Mouse (Mus musculus) midbrain, embryonic 16.5 days (tissue): Measurements from ENCODE around the gene Aurkaip1. TPM values are rescaled to one million over a fixed set of nuclear protein-coding genes. Genes with fewer than 3 reads are reported as not detected.

Experiments
- ATAC-seq: fragments of 200-750 bp; cut with Nextera tagmentation; 2 replicates; pipeline ENCODE4 v1.8.0; 2017; ENCODE audit warnings: moderate TSS enrichment
- H3K27ac ChIP-seq: fragments of 300-500 bp; sonication (generic); 2 replicates; pipeline ENCODE4 v1.5.1; 2014; ENCODE audit warnings: mild to moderate bottlenecking, low read length, mixed read lengths
- H3K27me3 ChIP-seq: fragments of 300-500 bp; sonication (generic); 2 replicates; pipeline ENCODE4 v1.6.1; 2014; ENCODE audit warnings: low read depth, low read length, mixed read lengths; ENCODE audit not compliant: control insufficient read depth, insufficient read depth
- H3K36me3 ChIP-seq: fragments of 300-500 bp; sonication (generic); 2 replicates; pipeline ENCODE4 v1.6.1; 2014; ENCODE audit warnings: mild to moderate bottlenecking, low read length, moderate library complexity, mixed read lengths; ENCODE audit not compliant: control insufficient read depth, insufficient read depth
- H3K4me1 ChIP-seq: fragments of 300-500 bp; sonication (generic); 2 replicates; pipeline ENCODE4 v1.6.1; 2014; ENCODE audit warnings: mild to moderate bottlenecking, low read length, mixed read lengths; ENCODE audit not compliant: control insufficient read depth, insufficient read depth
- H3K4me2 ChIP-seq: fragments of 300-500 bp; sonication (generic); 2 replicates; pipeline ENCODE4 v1.6.1; 2014; ENCODE audit warnings: mild to moderate bottlenecking, low read length, mixed read lengths
- H3K4me3 ChIP-seq: fragments of 300-500 bp; sonication (generic); 2 replicates; pipeline ENCODE4 v1.5.1; 2014; ENCODE audit warnings: low read depth, mild to moderate bottlenecking, low read length, moderate library complexity, mixed read lengths
- H3K9ac ChIP-seq: fragments of 300-500 bp; sonication (generic); 2 replicates; pipeline ENCODE4 v1.6.1; 2014; ENCODE audit warnings: low read depth, low read length, mixed read lengths
- H3K9me3 ChIP-seq: fragments of 300-500 bp; sonication (generic); replicated peaks from 2 replicates; pipeline ENCODE4 v1.6.1; 2014; ENCODE audit warnings: mild to moderate bottlenecking, low read length, mixed read lengths; ENCODE audit not compliant: control insufficient read depth, poor library complexity, severe bottlenecking
- WGBS: fragments of 180-500 bp; shearing (Covaris S2); extraction: QIAGEN DNeasy Blood & Tissue Kit; methylation state at CpG from one replicate; pipeline ENCODE4 v1.1.7; 2014; 5-methylcytosine and 5-hydroxymethylcytosine counted together
- polyA plus RNA-seq: library from polyadenylated mRNA; unstranded; fragments of >200 nt; fragmentation: Nextera tagmentation; extraction: Ambion mirVana; gene quantifications from 2 replicates; pipeline ENCODE4 v1.2.1, GENCODE M21; 2015

Gene Aurkaip1
- polyA plus RNA-seq, 1 experiment from 2014 or later = 134 TPM

DNA sequence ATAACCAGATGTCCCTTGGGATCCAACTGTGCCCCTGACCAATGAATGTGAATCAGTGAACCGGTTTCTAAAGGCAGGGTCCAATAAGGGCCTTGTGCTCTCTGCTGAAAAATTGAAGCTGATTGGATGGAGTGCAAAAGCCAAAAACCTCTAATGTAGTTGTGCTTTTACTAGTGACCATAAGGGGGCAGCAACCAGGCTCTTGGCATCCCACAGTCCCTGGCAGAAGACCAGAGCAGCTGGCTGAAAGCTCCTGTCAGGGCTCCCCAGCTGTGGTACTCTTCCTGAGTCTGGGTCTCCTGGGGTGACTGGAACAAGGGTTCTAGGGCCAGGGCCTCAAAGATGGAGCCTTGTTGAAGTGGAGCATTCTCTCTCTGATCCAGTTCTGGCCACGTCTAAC, 2.8 kb downstream of the Aurkaip1 start:
- no peak overlapping the region for H3K4me2 ChIP-seq
- no peaks in the 10 kb centered on the region for H3K9me3 ChIP-seq
- H3K36me3 ChIP-seq = no peaks in the 10 kb centered on the region
- 0 out of 2 replicates have a peak overlapping the region, but pooled peaks have one; percentile 10 for H3K27ac ChIP-seq
- H3K4me1 ChIP-seq = peaks cover 17% of the 10 kb centered on the region
- H3K4me3 ChIP-seq = no peak overlapping the region
- WGBS = 32% methylated on average over 2 of the region's 2 CpGs
- ATAC-seq = 0 out of 2 replicates have a peak, but pooled peaks have one; percentile 13
- H3K27me3 ChIP-seq = no peaks in the 10 kb centered on the region
- no peak overlapping the region for H3K9ac ChIP-seq

DNA sequence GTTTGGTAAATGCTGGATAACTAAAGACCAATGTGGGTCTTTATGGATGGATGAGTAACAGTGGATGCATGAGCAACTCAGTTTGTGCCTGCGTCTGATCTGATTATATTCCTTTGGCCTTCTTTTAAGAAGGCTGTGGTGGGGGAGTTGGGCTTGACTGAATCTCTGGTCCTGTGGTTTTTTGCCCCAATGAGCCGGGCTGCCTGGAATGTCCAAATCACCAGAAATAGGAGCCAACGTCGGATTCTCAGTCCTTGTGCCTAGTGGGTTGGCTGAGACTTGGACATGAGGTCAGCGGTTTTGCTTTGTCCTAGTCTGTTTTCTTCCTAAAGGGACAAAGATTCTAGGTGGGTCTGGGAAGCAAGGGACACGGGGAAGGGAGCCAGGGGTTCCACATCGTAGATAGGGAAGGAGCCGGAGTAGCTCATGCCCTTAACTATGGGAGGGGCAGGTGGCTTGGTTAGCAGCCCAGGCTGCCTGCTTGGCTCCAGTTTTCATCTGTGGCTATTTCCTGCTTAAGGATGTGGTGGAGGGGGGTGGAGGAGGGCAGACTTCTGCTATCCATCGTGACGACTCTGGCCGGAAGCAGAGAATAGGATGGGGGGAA, 6.4 kb downstream of the Aurkaip1 start:
- H3K4me1 ChIP-seq = peaks cover 19% of the 10 kb centered on the region
- no peak overlapping the region for H3K4me3 ChIP-seq
- H3K9me3 ChIP-seq = no peaks in the 10 kb centered on the region
- H3K9ac ChIP-seq = no peak overlapping the region
- ATAC-seq = no peak
- no peak overlapping the region for H3K27ac ChIP-seq
- 80% methylated on average over 11 of the region's 11 CpGs for WGBS
- no peaks in the 10 kb centered on the region for H3K36me3 ChIP-seq
- H3K4me2 ChIP-seq = no peak overlapping the region
- H3K27me3 ChIP-seq = peaks cover 14% of the 10 kb centered on the region

DNA sequence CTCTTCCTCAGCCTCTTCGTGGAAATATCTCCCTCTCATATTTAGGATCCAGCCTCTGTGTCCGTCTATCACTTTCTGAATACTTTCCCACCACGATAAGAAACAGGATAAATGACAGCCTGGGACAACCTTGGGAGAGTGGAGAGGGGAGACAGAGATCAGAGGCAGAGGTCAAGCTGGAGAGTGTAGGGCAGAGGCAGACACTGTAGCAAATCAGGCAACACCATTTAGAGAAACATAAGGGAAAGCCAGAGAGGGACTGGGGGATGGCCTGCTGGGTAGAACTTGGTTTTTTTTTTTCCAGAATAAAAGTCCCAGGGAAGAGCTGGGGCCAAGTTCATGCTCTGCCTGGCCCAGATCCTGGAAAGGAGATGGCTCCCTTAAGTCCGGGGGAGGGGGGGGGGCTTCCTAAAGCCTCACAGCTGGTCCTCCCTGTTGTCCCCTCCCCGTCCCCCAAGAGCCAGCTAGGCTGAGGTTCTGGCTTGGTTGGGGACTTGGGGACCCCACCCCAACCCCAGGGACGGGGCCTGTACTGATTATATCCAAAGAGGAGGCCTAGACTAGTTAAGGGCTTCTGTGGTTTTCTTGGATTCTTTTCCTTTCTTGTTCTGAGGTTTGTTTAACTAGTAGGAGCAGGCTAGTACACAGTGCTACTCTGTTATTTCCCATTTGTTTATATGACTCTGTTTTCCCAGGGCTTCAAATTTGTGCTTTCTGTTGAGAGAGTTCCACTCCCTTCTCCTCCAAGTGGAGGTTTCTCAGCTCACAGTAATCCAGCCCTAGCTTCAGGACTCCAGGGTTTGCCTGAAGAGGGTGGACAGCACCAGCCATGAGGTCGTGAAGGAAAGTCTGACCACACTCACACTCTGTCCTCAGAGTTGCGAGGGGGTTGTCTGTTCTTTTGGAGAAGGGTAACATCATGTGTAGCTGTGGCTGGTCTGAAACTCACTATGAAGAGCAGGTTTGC, 7.4 kb downstream of the Aurkaip1 start:
- Histone ChIP-seq H3K27me3 (peaks cover 14% of the 10 kb centered on the region), H3K4me3 (no peak overlapping the region), H3K9ac (no peak overlapping the region), H3K4me2 (no peak overlapping the region), H3K36me3 (no peaks in the 10 kb centered on the region), H3K4me1 (peaks cover 12% of the 10 kb centered on the region), H3K9me3 (no peaks in the 10 kb centered on the region), H3K27ac (no peak overlapping the region)
- no peak for ATAC-seq
- 65% methylated on average over 8 of the region's 8 CpGs for WGBS

DNA sequence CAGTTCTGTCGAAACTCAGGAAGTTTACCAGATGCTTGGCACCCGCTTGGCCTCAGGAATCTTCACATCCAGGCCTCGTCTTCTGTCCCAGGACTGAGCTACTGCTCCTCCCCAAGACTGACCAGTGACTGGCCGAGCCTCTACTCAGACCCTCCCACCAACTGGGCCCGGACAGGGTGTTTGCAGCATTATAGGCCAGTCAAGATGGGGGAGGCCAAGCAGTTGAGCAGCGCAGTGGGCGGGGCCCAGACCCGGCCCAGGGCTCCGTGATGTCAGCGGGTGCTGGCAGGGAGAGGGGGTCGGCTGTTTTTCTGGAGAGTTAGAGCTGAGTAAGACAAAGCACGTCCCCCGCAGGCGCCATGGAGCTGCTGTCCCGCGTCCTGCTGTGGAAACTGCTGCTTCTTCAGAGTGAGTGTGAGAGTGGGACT, 8.4 kb downstream of the Aurkaip1 start, which contains the start of gene Mxra8:
Gene Mxra8 (plus strand): TSS at position 198 of the 428 bp plus-strand sequence.
- H3K4me1 ChIP-seq = peaks cover 7% of the 10 kb centered on the region
- WGBS = 4% methylated on average over 16 of the region's 16 CpGs
- H3K9me3 ChIP-seq = no peaks in the 10 kb centered on the region
- H3K4me3 ChIP-seq = peak within 1 kb of the TSS; percentile 3; the same call in 1 of the 2 replicates
- peak within 1 kb of the TSS; percentile 53 for H3K4me2 ChIP-seq
- ATAC-seq = peak; percentile 74; the same call in 1 of the 2 replicates
- H3K9ac ChIP-seq = no peak within 1 kb of the TSS
- H3K27me3 ChIP-seq = peaks cover 14% of the 10 kb centered on the region
- no peaks in the 10 kb centered on the region for H3K36me3 ChIP-seq
- H3K27ac ChIP-seq = peak within 1 kb of the TSS; percentile 31; the same call in 1 of the 2 replicates

DNA sequence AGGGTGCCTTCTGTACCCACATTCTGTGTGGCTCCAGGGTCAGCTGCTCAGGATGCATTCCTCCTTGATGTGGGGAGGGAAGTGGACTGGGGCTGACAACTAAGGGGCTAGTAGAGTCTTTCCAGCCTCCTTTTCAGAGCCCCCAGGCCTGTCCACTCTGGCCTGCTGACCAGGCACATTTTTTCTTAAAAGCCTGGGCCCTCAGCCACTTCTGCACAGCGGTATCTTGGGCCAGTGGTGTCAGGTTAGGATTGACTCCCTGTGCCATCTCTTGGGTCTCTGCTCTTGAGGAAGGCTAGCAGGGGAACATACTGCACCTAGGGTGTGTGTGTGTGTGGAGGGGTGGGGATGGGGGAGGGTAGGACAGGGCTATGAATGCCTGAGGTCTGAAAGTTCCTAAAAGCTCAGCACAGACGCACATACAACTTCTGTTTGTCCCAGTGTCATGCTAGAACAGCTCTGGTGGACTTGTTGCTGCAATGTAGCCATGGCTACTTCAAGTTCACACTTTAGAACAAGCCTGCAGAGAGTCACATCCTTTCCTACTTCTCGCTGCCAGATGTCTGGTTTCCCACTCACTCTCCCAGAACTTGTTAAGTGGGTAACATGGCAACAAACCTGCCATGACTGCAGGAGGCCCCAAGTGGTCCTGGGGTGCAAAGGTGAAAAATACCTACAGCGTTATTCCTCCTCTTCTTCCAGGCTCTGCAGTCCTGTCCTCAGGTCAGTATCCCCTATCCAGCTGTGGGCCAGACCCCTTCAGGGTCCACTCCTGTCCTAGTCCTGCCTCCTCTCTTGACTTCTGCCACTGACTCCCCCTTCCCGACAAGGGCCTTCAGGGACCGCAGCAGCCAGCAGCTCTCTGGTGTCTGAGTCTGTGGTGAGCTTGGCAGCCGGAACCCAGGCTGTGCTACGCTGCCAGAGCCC, 9.3 kb downstream of the Aurkaip1 start:
- H3K36me3 ChIP-seq = no peaks in the 10 kb centered on the region
- H3K4me3 ChIP-seq = peak overlapping the region; percentile 27
- peaks cover 14% of the 10 kb centered on the region for H3K27me3 ChIP-seq
- H3K9me3 ChIP-seq = no peaks in the 10 kb centered on the region
- H3K9ac ChIP-seq = peak overlapping the region; percentile 49
- peaks cover 7% of the 10 kb centered on the region for H3K4me1 ChIP-seq
- no peak for ATAC-seq
- peak overlapping the region; percentile 31; the same call in 1 of the 2 replicates for H3K27ac ChIP-seq
- WGBS = 7% methylated on average over 8 of the region's 8 CpGs
- H3K4me2 ChIP-seq = peak overlapping the region; percentile 53

DNA sequence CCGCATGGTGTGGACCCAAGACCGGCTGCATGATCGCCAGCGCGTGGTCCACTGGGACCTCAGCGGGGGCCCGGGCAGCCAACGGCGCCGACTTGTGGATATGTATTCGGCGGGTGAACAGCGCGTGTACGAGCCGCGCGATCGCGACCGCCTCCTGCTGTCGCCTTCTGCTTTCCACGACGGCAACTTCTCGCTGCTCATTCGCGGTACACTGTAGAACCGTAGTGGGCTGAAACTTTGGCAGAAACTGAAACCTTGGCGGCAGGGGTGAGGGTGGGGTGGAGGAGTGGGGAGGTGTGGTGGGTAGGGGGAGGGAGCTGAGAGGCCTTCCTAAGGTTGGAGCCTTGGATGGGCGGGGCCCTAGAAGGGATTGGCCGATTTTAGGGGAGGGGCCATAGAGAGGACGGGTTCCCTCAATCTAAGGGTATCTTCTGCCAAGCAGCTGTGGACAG, 10.0 kb downstream of the Aurkaip1 start:
- H3K36me3 ChIP-seq = no peaks in the 10 kb centered on the region
- peaks cover 14% of the 10 kb centered on the region for H3K27me3 ChIP-seq
- ATAC-seq = peak; percentile 47
- H3K9ac ChIP-seq = peak overlapping the region; percentile 49
- H3K4me1 ChIP-seq = peaks cover 7% of the 10 kb centered on the region
- peak overlapping the region; percentile 53 for H3K4me2 ChIP-seq
- H3K27ac ChIP-seq = no peak overlapping the region
- H3K9me3 ChIP-seq = no peaks in the 10 kb centered on the region
- under 1% methylated on average over 32 of the region's 32 CpGs for WGBS
- H3K4me3 ChIP-seq = peak overlapping the region; percentile 27

DNA sequence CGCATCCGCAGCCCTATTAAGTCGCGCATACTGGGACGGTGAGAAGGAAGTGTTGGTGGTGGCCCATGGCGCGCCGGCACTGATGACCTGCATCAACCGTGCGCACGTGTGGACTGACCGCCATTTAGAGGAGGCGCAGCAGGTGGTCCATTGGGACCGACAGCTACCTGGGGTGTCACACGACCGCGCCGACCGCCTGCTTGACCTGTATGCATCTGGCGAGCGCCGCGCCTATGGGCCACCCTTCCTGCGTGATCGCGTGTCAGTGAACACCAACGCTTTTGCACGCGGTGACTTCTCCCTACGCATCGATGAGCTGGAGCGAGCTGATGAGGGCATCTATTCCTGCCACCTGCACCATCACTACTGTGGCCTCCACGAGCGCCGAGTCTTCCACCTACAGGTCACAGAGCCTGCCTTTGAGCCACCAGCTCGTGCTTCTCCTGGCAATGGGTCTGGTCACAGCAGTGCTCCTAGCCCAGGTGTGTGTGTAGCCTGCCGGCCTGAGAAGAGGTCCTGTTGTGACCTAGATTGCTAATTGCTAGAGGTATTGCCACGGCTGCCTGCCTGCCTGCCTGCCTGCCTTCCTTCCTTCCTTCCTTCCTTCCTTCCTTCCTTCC, 10.7 kb downstream of the Aurkaip1 start:
- no peak overlapping the region for H3K9ac ChIP-seq
- H3K4me1 ChIP-seq = peaks cover 12% of the 10 kb centered on the region
- no peaks in the 10 kb centered on the region for H3K36me3 ChIP-seq
- no peak for ATAC-seq
- no peak overlapping the region for H3K27ac ChIP-seq
- WGBS = 39% methylated on average over 38 of the region's 38 CpGs
- H3K27me3 ChIP-seq = peaks cover 14% of the 10 kb centered on the region
- no peak overlapping the region for H3K4me3 ChIP-seq
- H3K9me3 ChIP-seq = no peaks in the 10 kb centered on the region
- peak overlapping the region; percentile 53; the same call in 1 of the 2 replicates for H3K4me2 ChIP-seq

DNA sequence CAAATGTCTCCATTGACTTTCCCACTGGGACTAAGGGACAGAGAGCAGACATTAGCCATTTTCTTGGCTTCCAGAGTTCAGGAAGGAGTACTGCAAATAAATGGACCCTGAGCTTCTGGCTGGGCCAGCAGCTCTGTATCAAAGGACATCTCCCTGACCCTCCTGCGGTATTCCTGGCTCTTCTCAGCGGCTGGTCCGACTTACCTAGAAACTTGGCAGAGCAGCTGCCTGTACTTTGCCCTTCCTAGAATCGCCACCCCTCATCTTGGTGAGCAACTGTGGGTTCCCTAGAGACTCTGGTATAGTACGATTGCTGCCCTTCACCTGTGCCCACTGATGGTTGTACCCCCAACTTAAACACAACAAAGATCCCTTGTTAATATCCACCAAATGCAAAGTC, 12.2 kb downstream of the Aurkaip1 start:
- Histone ChIP-seq H3K9me3 (no peaks in the 10 kb centered on the region), H3K27me3 (peaks cover 14% of the 10 kb centered on the region), H3K4me1 (peaks cover 15% of the 10 kb centered on the region), H3K9ac (no peak overlapping the region), H3K4me3 (no peak overlapping the region), H3K4me2 (no peak overlapping the region), H3K27ac (no peak overlapping the region), H3K36me3 (no peaks in the 10 kb centered on the region)
- 87% methylated on average over 5 of the region's 5 CpGs for WGBS
- no peak for ATAC-seq
